Mouse (Mus musculus) lung, postnatal 14 days (tissue): ENCODE data around the gene Trem2.
A peak's percentile ranks its signal among the peaks of the same experiment; 100 is the strongest.
"Not testable (repeated sequence)": the region's sequence is repeated elsewhere in the genome, so short reads cannot be mapped to it uniquely, and the experiment has no call there.

Experiments used
- DNase-seq: peaks from one replicate; pipeline ENCODE4 v3.0.0; 2021

The Trem2 gene

GRCm38 (mm10) chr17:48346231-48346630 is at the start of gene Trem2:
Gene Trem2, plus strand, starts transcription at chr17:48346401.
- DNase-seq, result no peak

GRCm38 (mm10) chr17:48299203-48299602 is 47.0 kb upstream of the Trem2 start, which contains the start of gene Treml2:
Gene Treml2, plus strand, starts transcription at chr17:48299498.
- DNase-seq, result no peak

DNA sequence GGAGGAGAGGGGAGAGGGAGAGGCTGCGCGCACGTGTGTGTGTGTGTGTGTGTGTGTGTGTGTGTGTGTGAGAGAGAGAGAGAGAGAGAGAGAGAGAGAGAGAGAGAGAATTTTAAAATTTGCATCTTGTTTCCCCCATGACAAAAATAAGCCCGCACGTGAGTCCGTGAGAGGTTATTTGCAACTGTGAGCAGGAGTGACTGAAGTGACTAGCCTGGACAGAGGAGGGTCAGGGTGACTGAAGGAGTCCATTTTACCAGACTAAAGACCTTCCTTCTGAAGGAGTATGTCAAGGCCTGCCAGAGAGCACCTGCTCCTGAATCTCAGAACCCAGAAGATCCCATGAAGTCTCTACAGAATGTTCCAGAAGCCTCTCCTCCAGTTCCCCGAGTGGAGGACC is 46.4 kb upstream of the Trem2 start:
- no peak for DNase-seq

DNA sequence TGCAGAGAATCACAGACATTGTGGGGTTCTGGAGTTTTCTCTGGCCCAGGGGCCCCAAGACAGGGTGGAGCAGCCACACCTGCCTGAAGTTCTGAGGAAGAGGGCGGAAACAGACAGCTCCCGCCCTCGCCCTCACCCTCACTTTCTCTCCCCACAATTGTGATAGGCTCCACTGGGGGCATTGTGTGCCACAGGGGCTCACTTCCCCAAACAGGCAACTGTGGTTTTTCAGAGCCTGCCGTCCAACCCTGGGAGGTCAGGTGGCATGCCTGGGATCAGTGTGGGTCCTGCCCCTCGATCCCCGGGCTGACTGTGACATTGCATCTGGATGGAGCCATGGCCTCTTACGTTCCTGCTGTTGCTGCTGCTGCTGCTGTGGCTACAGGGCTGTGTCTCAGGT is 46.0 kb upstream of the Trem2 start:
- peak; percentile 8 for DNase-seq

DNA sequence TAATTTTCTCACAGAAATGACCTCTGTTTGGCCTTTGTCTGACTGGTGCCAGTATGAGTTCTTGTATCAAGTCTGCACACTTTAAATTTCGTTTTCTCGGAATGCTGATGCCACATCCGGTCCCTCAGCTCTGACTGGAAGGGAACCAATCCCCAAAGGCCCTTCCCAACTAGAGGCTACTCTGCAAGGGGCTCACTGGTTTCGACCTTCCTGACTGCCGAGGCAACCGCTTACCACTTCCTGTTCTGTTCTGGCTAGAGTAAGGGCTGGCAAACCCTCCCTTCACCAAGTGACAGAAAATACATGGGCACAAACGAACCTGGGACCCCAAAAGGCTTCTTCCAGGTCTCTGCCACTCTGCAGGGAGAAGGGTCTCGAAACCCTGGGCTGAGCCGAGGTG is 45.3 kb upstream of the Trem2 start:
- no peak for DNase-seq

DNA sequence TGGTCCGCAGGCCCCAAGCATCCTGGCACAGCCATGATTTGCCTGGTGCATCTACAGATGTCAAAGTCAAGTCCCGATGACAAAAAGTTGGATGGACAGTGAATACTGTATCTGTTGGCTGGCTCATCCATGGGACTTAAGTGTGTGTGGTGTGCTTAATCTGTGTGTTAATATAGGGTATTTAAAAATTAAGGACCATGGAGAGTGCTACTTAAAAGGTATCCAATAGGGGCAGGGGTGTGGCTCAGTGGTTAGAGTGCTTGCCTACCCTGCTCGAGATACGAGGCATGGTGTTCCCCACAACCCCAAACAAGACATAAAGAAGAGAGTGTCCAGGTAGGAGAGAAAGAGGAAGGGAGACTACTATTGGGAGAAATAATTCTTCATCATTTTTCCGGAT is 44.4 kb upstream of the Trem2 start:
- no peak for DNase-seq

DNA sequence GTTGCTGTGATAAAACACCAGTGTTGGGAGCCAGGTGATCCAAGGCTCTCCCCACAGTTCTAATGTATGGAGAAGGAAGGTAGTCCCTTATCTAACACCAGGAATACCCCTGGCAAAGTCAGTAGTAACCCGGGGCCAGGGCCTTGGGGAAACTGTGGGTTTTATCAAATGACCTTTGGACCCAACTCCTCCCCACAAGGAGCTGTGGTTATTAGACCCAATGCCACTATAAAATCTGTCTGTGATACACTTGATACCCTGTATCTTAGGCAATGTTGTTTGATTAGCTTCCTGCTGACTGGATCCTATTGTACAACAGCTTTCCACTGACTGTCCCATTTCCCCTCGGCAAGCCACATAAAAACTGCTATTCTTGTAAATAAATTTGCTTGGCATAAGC is 34.1 kb upstream of the Trem2 start:
- DNase-seq, result no peak

- not testable (repeated sequence) for DNase-seq
Measured at GRCm38 (mm10) chr17:48315905-48316579, 30.2 kb upstream of the Trem2 start, which contains the start of gene B430306N03Rik. Gene B430306N03Rik, plus strand, starts transcription at chr17:48316141.

GRCm38 (mm10) chr17:48318686-48319085 is 27.5 kb upstream of the Trem2 start:
- no peak for DNase-seq

GRCm38 (mm10) chr17:48321279-48321678 is 24.9 kb upstream of the Trem2 start:
- no peak for DNase-seq

DNA sequence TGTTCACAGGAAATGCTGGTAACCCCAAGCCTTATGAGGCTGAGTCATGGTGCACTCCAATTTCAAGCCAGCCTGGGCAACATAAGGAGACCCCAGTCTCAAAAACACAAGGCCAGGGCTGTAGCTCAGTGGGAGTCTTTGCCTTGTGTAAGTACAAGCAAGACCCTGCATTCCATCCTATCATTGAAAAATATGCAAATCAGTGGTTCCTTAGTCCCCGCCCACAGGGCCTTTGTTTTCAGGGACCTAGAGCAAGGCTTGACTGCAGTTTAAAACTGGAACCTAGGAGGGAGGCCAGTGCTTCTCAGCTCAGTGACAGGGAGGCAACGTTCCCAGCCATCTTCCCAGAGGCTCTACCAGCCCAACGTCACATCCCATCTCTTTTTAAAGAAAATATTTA is 23.0 kb upstream of the Trem2 start:
- DNase-seq, result no peak

DNA sequence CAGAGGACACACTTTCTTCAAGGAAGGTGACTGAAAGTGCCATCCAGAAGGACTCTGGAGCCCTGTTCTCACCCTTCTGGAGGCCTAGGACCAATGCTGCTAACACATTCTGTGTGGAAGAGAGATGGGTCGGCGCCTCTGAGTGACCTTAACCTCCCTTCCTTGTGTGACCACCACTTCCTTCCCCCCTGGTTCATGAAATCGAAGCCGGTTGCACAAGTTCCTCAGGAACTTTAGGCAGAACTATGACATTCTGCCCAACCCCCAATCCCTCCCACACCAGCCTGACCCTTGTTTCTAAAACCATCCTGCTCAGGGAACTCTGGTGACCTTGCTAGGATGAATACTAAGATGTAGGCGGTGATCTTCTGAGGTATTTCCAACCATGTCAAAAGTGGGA is 21.9 kb upstream of the Trem2 start:
- peak; percentile 25 for DNase-seq

- DNase-seq, result no peak
Measured at GRCm38 (mm10) chr17:48325093-48325492, 21.1 kb upstream of the Trem2 start.

DNA sequence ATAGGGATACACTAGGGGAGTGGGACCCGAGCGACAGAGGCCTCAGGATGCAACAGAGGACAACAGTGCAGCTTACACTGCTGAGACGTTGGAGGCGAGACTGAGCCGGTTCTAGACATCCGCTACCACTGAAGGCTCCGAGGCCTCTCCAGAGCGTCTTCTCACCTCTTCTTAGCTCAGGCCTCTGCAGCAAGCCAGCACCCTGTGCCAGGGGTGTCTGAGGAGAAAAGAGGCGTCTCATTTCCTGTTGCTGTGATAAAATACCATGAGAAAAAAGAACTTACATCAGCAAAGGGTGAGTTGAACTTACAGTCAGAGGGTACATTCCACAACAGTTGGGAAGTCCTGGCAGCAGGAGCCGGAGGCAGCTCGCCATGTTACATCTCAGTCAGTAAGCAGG is 20.6 kb upstream of the Trem2 start:
- DNase-seq, result no peak

GRCm38 (mm10) chr17:48326656-48327055 is 19.5 kb upstream of the Trem2 start:
- DNase-seq, result no peak

DNA sequence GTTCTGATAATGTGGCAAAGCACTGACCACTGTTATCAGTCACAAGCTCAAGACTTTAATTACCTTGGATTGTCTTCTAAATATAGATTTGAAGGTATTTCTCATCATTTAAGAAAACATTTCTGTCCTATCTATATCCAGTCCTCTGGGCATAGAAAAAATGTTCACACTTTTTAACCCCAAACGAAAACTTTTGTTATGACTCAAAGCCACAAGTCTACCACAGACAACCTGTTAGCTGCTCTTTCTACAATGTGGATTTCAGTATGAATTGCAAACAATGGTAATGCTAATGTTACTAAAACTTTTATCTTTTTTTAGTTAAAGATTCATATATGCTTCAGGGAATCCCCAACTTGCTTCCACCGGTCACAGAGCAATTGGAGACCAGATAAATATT is 13.7 kb upstream of the Trem2 start:
- no peak for DNase-seq

GRCm38 (mm10) chr17:48334186-48334585 is 12.0 kb upstream of the Trem2 start:
- no peak for DNase-seq

GRCm38 (mm10) chr17:48336857-48337256 is 9.3 kb upstream of the Trem2 start:
- peak; percentile 88 for DNase-seq

- DNase-seq, result no peak
Measured at GRCm38 (mm10) chr17:48340267-48340666, 5.9 kb upstream of the Trem2 start.

GRCm38 (mm10) chr17:48341947-48342346 is 4.3 kb upstream of the Trem2 start:
- no peak for DNase-seq

DNA sequence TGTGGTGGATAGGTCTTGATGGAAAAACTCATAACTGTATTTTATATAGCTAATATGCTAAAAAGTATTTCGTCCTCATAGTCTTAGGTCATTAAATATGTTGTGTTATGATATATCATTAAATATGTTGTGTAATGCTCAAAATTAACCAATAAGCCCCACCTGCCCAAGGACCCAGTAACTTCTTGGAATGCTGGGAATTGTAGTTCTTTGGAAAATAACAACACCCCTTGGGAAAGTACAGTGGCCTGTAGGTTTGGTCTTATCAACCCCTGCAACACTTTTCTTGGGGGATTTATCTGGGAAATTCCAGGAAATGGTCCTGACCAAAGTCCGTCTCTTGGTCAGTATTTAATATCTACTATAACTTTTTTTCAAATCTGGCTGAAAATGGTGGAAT is 3.1 kb upstream of the Trem2 start:
- DNase-seq, result no peak

- no peak for DNase-seq
Measured at GRCm38 (mm10) chr17:48345824-48346223, 377 bp upstream of the Trem2 start.

DNA sequence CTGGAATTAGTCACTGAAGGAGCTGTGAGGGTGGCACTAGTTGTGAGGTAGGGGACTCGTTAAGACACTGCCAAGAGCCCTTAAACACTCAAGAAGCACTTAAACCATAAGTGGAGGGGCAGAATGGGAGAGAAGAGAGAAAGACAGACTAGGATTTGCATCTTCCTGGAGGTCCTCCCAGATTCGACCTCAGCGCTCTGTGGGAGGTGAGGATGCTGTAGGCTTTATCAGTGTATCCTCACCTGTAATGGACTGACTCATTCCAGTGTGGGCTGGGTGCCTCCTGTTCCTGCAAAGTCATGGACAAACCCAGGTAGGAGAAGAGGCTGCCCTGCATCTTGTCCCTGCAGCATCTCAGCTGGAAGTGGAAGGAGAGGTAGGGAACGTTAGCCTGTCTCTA is 633 bp downstream of the Trem2 start:
- no peak for DNase-seq

DNA sequence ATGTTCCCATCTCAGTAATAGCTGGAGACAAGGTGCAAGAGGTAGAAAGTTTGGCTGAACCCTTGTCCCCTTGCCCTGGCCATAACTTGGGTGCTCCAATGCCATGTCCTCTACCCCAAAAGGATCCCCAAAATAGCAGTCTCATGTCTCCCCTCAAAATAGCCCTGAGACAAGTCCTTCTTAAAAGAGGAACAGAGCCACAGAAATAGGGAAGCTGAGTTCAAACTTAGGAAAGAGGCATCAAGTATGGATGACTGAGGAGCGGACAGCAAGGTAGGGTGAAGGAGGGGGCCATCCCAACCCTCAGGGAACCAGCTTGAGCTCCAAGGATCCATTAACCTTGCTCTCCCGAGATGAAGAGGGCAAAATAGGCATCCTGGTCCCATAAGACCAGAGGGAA is 1.1 kb downstream of the Trem2 start:
- no peak for DNase-seq

DNA sequence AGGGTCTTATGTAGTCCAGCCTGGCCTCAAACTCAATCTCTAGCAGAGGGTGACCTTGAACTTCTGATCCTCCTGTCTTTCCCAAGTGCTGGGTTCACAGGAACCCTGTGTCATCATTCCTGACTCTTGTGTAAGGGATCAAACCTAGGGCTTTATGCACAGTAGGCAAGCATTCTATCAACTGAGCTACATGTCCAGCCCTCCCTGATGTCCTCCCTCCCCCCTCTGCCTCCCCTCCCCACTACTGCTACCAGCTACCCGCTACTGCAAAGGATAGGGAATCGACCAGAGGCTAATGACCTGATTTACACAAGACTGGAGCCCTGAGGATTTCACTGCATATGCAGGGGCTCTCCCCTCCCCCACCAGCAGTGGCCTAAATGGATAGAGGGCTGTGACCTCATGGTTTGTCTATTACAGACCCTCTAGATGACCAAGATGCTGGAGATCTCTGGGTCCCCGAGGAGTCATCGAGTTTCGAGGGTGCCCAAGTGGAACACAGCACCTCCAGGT is 4.5 kb downstream of the Trem2 start:
- no peak for DNase-seq
